Mouse (Mus musculus) embryonic fibroblast, embryonic 13.5 days (primary cell): Measurements from ENCODE around the gene Dnajc14.

Source experiments
- CTCF ChIP-seq: IDR thresholded peaks from 2 replicates; pipeline ENCODE4 v1.5.1; 2011; ENCODE audit warnings: mild to moderate bottlenecking, control low read depth, low read length, moderate library complexity, borderline replicate concordance; ENCODE audit not compliant: insufficient read depth
- POLR2A ChIP-seq: IDR thresholded peaks from 2 replicates; pipeline ENCODE4 v1.6.1; 2011; ENCODE audit warnings: low read depth, mild to moderate bottlenecking, control low read depth, low read length, moderate library complexity

DNA sequence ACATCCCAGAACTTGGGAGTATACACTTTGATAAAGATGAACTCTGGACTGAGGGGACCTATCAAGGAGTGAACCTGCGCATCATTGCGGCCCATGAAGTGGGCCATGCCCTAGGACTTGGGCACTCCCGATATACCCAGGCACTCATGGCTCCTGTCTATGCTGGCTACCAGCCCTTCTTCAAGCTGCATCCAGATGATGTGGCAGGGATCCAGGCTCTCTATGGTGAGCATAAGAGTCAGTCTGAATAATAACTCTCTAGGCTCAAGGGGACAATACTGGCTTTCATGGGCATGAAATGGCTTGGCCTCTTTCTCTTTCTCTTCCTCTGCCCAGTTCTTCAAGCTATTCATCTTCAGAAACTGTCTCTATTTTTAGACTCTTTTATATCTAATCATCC is 8.3 kb upstream of the Dnajc14 start:
- no peak for TF ChIP-seq CTCF
- no peak for TF ChIP-seq POLR2A
